Mouse (Mus musculus) spleen, postnatal 10 days (tissue): ENCODE data around the gene Gpr173.
"Not testable (repeated sequence)": the region's sequence is repeated elsewhere in the genome, so short reads cannot be mapped to it uniquely, and the experiment has no call there.

Experiments used
- DNase-seq, 2 experiments: peaks; one replicate each; pipeline ENCODE4 v3.0.0; 2021 to 2022; ENCODE audit warnings: low spot score in 2 of 2

Gene Gpr173

DNA sequence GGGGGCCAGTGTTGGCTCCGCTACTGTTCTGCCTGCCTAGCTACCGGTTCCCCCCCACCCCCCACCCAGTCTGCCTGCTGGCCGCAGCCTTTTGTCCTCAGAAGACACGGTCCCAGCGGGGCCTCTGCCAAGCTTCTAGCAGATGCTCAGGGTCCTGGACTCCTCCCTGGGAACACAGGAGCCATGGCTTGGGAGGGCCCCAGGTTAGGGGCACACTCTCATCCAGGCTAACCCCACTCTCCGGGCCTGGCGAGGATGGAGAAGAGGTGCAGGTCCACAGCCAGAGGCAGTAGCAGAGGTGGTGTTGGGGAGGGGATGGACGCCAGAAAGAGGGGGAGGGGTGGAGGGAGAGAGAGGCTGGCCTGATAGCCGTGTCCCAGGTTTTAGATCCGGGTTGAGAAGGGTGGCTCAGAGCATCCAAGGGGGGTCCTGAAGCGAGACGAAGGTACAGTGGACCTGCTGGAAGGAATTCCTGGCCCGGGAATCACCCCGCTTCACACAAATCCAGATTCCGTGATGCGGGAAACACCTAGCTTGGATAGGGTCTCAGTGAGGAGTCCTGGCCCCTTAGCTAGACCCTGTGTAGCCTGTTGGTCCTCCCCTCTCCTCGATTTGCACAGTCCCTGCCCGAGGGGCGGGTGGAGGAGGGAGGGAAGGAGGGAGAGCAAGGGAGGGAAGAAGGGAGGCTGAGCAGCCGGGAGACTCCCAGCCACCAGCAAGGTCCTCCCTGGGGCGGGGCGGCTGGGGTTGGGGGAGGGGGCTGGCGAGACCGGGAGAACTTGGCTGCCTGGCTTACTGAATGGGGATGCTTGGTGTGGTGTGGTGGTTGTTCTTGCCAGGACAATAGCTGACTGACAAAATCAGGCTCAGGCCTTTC lies at the start of gene Gpr173:
Gpr173 (minus strand) TSS at position 308 of the 877 bp plus-strand sequence.
- no peak for DNase-seq

DNA sequence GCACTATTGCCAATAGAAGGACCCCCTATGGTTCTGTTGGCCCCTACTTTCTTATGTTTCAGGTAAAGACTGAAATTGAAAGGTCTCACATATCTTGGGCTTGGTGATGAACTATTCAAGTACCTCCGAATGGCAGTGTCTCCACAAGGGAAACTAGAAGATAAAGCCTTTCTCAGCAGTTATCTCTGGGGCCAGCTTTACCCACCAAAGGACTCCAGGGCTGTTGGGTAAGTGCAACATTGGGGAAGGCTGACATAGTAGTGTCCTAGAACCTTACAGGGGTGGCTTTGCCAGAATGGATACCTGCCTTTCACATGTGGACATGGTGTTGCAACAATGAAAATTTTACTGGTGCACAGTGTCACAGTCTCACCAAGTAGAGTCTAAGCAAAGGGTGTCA lies 34.7 kb upstream of the Gpr173 start:
- DNase-seq, result no peak

- no peak for DNase-seq
Measured at GRCm38 (mm10) chrX:152400096-152400495, 31.6 kb upstream of the Gpr173 start.

GRCm38 (mm10) chrX:152368054-152368396 lies 479 bp downstream of the Gpr173 start:
- no peak for DNase-seq

GRCm38 (mm10) chrX:152366418-152366817 lies 2.1 kb downstream of the Gpr173 start:
- DNase-seq, result no peak

DNA sequence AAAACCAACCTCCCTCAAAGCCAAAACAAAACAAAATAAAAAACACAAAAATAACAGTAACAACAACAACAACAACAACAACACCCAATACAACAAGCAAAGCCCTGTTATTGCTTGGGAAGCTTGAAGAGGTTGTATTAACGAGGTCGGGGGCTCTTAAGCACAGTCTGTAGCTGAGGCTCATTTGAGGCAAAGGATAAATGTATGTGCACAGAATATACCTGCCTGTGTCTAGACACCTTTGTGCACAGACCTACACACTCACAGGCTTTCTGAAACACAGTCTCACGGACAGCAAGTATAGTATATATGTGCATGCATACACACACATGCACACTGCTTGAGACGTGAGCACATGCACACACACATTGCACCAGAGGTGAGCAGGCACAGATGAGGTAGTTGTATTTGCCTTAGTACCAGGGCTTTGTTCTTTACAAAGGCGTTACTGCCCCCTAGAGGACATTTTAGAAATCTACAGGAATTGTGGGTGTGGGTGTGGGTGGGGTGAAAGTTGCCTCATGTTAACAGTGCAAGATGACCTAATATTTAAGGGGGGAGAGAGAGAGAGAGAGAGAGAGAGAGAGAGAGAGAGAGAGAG lies 15.9 kb downstream of the Gpr173 start:
- peak in 1 of 2 experiments; percentile 25 for DNase-seq

DNA sequence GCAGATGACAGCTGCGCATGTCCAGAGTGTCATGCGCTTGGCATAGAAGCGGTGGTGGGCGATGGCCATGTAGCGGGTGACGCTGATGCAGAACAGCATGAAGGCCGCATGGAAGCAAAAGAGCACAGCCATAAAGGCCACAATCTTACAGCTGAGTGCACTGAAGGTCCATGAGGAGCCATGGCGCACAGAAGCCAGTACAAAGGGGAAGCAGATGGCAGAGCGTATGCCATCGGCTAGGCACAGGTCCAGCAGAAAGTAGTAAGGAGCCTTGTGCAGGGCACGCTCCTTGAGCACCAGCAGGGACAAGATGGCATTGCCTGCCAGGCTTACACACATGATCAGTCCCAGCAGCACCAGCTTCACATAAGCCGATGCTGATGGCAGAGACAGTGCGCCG lies 21.5 kb downstream of the Gpr173 start:
- DNase-seq, result no peak

DNA sequence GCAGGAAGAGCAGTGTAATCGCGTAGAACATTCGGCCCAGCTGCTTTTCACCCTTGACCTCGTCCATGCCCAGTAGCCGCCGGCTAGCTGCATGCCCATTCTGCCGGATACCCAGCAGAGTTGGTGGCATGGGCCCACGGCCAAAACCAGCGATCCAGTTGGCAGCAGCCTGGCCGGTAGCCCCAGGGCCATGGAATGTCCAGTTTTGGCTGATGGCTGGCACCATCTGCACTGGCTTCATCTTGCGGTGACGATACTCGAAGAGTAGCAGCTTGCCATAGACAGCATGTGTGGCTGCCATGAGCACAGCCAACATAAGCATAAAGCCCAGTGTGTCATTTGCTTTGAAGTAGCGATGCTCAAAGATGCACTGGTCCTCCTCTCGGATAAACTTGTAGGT lies 21.9 kb downstream of the Gpr173 start:
- DNase-seq, result no peak

DNA sequence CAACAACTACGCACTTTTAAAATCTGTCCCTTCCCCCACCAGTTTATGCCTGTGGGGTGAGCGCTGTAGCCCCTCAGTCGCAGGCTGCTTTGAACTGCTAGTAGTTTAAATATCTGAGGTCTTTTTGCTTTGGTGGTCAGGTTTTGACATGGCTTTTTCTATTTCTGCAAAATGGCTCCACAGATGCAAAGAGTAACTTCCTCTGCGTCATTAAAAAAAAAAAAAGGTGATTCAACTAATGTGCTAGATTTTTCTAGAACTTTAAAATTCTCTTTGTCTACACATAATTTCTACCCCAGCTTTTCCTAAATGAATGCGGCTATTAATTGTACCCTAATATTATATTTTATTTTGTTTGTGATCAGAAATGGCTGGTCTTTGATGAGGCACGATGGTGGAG lies 25.6 kb downstream of the Gpr173 start:
- no peak for DNase-seq

DNA sequence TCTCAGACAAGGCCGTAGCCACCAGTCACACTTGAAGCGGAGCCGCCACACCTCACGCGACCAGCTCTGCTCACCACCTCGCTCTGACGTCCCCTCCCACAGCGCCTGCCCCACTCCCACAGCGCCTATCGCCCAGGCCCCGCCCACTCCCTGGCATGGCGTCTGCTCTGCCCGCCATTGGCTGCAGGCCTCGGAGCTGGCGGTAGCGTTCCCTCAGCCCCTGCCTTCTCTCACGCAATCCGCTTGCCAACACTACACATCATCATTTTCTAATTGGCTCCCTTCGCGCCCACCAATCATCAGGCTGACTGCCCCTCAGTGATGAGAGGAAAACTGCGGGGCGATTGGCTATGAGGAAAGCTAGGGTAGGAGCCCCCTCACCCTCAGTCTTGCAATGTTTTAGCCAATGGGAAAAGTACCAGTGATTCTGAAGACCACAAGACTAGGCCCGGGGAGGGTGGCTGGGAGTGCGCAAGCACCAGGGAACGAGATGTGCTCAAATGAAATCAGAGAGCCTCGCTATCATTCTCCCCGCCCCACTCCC lies 26.1 kb downstream of the Gpr173 start, which contains the start of gene Tspyl2:
Tspyl2 (minus strand) TSS at position 68 of the 544 bp plus-strand sequence.
- peak; percentile 65 to 90 for DNase-seq

DNA sequence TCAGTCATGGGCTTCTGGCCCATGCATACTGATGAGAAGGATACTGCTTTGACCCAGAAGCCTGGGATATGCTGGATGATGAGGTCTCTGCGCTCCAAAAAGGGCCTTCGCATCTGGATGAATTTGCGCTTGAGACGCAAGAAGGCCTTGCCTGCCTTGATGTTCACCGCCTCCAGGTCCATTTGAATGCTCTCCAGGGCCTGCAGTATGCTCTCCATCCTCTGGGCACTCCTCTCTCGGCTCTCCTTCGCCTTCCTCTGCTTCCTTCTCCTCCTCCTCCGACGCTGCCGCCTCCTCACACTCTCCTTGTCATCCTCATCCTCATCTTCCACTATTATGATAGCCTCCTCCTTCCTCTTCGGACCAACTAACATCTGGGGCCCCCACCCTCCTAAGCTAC lies 27.0 kb downstream of the Gpr173 start:
- DNase-seq, result no peak

GRCm38 (mm10) chrX:152336546-152337332 lies 31.8 kb downstream of the Gpr173 start:
- DNase-seq, result peak; percentile 48 to 81

GRCm38 (mm10) chrX:152336123-152336522 lies 32.4 kb downstream of the Gpr173 start:
- not testable (repeated sequence) for DNase-seq

DNA sequence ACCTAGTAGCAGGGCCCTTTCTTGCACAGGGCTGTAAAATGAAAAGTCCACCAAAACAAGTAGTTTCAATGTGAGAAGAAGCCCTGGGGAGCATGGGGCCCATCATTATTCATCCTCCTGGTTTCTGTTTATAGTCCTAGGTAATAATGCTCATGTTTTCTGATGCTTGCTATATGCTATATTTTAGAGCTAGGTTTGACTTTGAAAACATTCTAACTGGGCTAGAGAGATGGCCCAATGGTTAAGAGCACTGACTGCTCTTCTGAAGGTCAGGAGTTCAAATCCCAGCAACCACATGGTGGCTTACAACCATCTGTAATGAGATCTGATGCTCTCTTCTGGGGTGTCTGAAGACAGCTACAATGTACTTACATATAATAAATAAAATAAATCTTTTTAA lies 39.1 kb downstream of the Gpr173 start:
- not testable (repeated sequence) for DNase-seq

DNA sequence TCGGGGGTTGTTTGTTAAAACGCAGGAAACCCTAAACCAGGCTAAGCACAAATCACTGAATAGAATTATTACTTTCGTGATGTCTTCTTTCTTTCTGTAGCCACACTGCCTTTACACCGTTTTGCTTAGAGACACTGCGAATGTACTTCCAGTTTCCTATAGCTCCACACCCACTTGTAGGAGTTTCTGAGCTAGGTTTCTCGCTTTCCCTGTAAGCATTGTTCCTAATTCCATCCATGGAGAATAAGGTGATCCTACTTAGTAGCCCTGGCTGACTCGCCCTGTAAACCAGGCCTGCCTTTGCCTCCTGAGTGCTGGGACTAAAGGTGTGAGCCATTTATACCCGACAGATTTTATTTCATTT lies 40.8 kb downstream of the Gpr173 start:
- DNase-seq, result no peak

- DNase-seq, result peak; percentile 52 to 73
Measured at GRCm38 (mm10) chrX:152326996-152327688, 41.4 kb downstream of the Gpr173 start, which contains the start of gene Kantr. Gene Kantr (minus strand): TSS chrX:152327495.

- DNase-seq, result peak in 1 of 2 experiments; percentile 66
Measured at GRCm38 (mm10) chrX:152323584-152323983, 44.9 kb downstream of the Gpr173 start.

DNA sequence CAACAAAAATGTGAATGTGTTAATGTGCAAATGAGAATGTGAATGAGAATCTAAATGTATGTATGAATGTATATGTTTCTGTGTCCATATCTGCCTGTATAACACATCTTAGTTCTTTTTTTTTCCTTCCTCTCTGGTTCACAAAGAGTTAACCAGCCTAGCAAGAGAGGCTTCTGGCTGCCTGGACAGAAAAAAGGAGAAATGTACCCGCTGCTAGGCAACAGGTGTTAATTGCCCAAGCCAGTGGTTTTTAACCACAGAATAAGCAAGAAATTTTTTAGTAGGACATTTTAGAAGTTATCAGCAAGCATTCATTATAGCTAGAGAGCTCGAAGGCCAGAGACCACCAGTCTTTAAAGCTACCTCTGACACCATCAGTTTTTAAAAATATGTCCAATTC lies 45.7 kb downstream of the Gpr173 start:
- no peak for DNase-seq

DNA sequence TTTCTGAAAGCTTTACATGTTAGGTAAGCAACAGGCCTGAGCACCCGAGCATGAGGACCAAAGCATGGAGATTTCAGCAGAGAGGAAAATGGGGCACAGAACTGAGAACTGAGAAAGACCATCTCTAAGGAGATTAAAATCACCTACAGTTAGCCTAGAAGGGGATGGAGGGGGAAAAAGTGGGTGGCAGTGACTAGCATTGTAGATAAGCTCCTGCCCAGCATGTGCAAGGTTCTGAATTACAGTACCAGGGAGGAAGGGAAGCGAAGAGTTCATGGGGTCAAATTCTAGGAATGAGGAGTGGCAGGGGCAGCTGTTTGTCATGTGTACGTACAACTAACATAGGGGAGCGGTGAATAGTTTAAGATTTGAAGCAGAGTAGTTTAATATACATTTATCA lies 48.0 kb downstream of the Gpr173 start:
- DNase-seq, result no peak

- peak; percentile 43 to 77 for DNase-seq
Measured at GRCm38 (mm10) chrX:152307942-152308341, 60.6 kb downstream of the Gpr173 start.

- peak in 1 of 2 experiments; percentile 60 for DNase-seq
Measured at GRCm38 (mm10) chrX:152307371-152307770, 61.1 kb downstream of the Gpr173 start.
